Mouse (Mus musculus) kidney, postnatal 25 days (tissue): ENCODE data around the gene Fam53a.

Experiments used
- DNase-seq, 2 experiments: peaks; one replicate each; pipeline ENCODE4 v3.0.0; 2021; ENCODE audit warnings: mixed read lengths in 2 of 2

Gene Fam53a

GRCm38 (mm10) chr5:33629301-33629987 lies at the start of gene Fam53a, which contains the start of gene Gm9903:
TSS of gene Fam53a (minus strand) at chr5:33629635.
TSS of gene Gm9903 (plus strand) at chr5:33629925.
- peak; percentile 100 for DNase-seq

GRCm38 (mm10) chr5:33678244-33678643 lies 48.8 kb upstream of the Fam53a start:
- no peak for DNase-seq

GRCm38 (mm10) chr5:33675964-33676363 lies 46.5 kb upstream of the Fam53a start:
- DNase-seq, result peak; percentile 75 to 84

GRCm38 (mm10) chr5:33674439-33674838 lies 45.0 kb upstream of the Fam53a start:
- DNase-seq, result no peak

GRCm38 (mm10) chr5:33671659-33672058 lies 42.2 kb upstream of the Fam53a start:
- no peak for DNase-seq

GRCm38 (mm10) chr5:33668223-33668622 lies 38.8 kb upstream of the Fam53a start:
- DNase-seq, result peak; percentile 40 to 48

- DNase-seq, result peak in 1 of 2 experiments; percentile 42
These were observed 29.2 kb upstream of the Fam53a start for GRCm38 (mm10) chr5:33658664-33659050.

- DNase-seq, result peak; percentile 97 to 100
These were observed 28.6 kb upstream of the Fam53a start, which contains the start of the genes Tacc3 and Tmem129 for GRCm38 (mm10) chr5:33657787-33658663. TSS of gene Tacc3 (plus strand) at chr5:33658128. TSS of gene Tmem129 (minus strand) at chr5:33658416.

- no peak for DNase-seq
These were observed 27.9 kb upstream of the Fam53a start for GRCm38 (mm10) chr5:33657251-33657786.

- no peak for DNase-seq
These were observed 27.3 kb upstream of the Fam53a start for GRCm38 (mm10) chr5:33656739-33657138.

GRCm38 (mm10) chr5:33655251-33655840 lies 25.9 kb upstream of the Fam53a start:
- no peak for DNase-seq

GRCm38 (mm10) chr5:33654424-33654823 lies 25.0 kb upstream of the Fam53a start:
- peak in 1 of 2 experiments; percentile 40 for DNase-seq

GRCm38 (mm10) chr5:33652783-33653173 lies 23.3 kb upstream of the Fam53a start:
- DNase-seq, result no peak

GRCm38 (mm10) chr5:33651921-33652782 lies 22.7 kb upstream of the Fam53a start, which contains the start of gene Slbp:
TSS of gene Slbp (minus strand) at chr5:33652574.
- DNase-seq, result peak; percentile 97 to 99

- DNase-seq, result no peak
These were observed 22.1 kb upstream of the Fam53a start for GRCm38 (mm10) chr5:33651541-33651920.

- no peak for DNase-seq
These were observed 21.6 kb upstream of the Fam53a start for GRCm38 (mm10) chr5:33651017-33651416.

- peak; percentile 51 to 62 for DNase-seq
These were observed 11.2 kb upstream of the Fam53a start for GRCm38 (mm10) chr5:33640652-33641051.

- no peak for DNase-seq
These were observed 9.4 kb upstream of the Fam53a start for GRCm38 (mm10) chr5:33638826-33639225.

- no peak for DNase-seq
These were observed 8.3 kb upstream of the Fam53a start for GRCm38 (mm10) chr5:33637606-33638350.

GRCm38 (mm10) chr5:33635361-33635760 lies 5.9 kb upstream of the Fam53a start:
- no peak for DNase-seq

- DNase-seq, result no peak
These were observed 3.1 kb upstream of the Fam53a start for GRCm38 (mm10) chr5:33632526-33632925.
